Mouse (Mus musculus) heart, adult 2 months (tissue): Measurements from ENCODE around the gene Ubac2. TPM values are rescaled to one million over a fixed set of nuclear protein-coding genes. Genes with fewer than 3 reads are reported as not detected.

Source experiments
- DNase-seq, 2 experiments: peaks; one replicate each; pipeline ENCODE4 v3.0.0; 2021
- H3K27ac ChIP-seq: fragments of 200-600 bp; 2 replicates; pipeline ENCODE4 v1.8.1; 2022
- H3K27me3 ChIP-seq: fragments of 200-500 bp; 2 replicates; pipeline ENCODE4 v1.6.1; 2012; ENCODE audit warnings: mild to moderate bottlenecking, low read length, inconsistent platforms, mixed read lengths; ENCODE audit not compliant: control insufficient read depth, insufficient read depth
- H3K36me3 ChIP-seq: fragments of 200-500 bp; 2 replicates; pipeline ENCODE4 v1.6.1; 2012; ENCODE audit warnings: low read length, inconsistent platforms; ENCODE audit not compliant: control insufficient read depth, insufficient read depth
- H3K4me1 ChIP-seq: fragments of 200-500 bp; 2 replicates; pipeline ENCODE4 v1.6.1; 2011; ENCODE audit warnings: low read length; ENCODE audit not compliant: control insufficient read depth, insufficient read depth
- H3K4me3 ChIP-seq: fragments of 200-600 bp; 2 replicates; pipeline ENCODE4 v1.8.1; 2022
- H3K79me2 ChIP-seq: fragments of 200-500 bp; replicated peaks from 2 replicates; pipeline ENCODE4 v1.6.1; 2012; ENCODE audit warnings: mild to moderate bottlenecking, inconsistent platforms, low read length, moderate library complexity, mixed read lengths; ENCODE audit not compliant: control insufficient read depth, insufficient read depth
- H3K9ac ChIP-seq: fragments of 200-500 bp; 2 replicates; pipeline ENCODE4 v1.6.1; 2012; ENCODE audit warnings: low read depth, mild to moderate bottlenecking, control low read depth, inconsistent platforms, low read length, mixed read lengths
- CTCF ChIP-seq: fragments of 200-600 bp; IDR thresholded peaks from 2 replicates; pipeline ENCODE4 v1.8.1; 2022; ENCODE audit warnings: antibody characterized with exemption, mild to moderate bottlenecking, moderate library complexity
- EP300 ChIP-seq: fragments of 200-500 bp; IDR thresholded peaks from 2 replicates; pipeline ENCODE4 v1.6.1; 2011; ENCODE audit warnings: low read depth, low read length, control low read depth; ENCODE audit not compliant: insufficient read depth
- POLR2A ChIP-seq: fragments of 200-500 bp; IDR thresholded peaks from 2 replicates; pipeline ENCODE4 v1.6.1; 2011; ENCODE audit warnings: mild to moderate bottlenecking, low read depth, low read length, control low read depth; ENCODE audit not compliant: insufficient read depth
- WGBS: fragments of 180-500 bp; shearing (Covaris S2); methylation state at CpG from one replicate; pipeline ENCODE4 v1.1.7; 2018; 5-methylcytosine and 5-hydroxymethylcytosine counted together
- intact Hi-C: fragments of 180-260 bp; cut with DNase I; formaldehyde crosslinking; loops from one replicate; pipeline ENCODE4 v1.15.1; 2025
- polyA plus RNA-seq: library from polyadenylated mRNA; depleted of rRNA; stranded (reverse); fragments of >200 nt; gene quantifications from 2 replicates; pipeline ENCODE4 v1.2.3, GENCODE M21; 2012
- total RNA-seq, 2 experiments: library from RNA; stranded (reverse); gene quantifications; 2 replicates each; pipeline ENCODE4 v1.2.3; 2021

Ubac2 gene
- total and polyA plus RNA-seq, 3 experiments, result 30.4 to 37.0 (median 31.9) TPM

GRCm38 (mm10) chr14:121895316-121895715 lies 16.9 kb downstream of the Ubac2 start:
- no peak overlapping the region for H3K27ac ChIP-seq
- DNase-seq, result no peak
- H3K9ac ChIP-seq, result no peak overlapping the region
- H3K4me1 ChIP-seq, result no peaks in the 10 kb centered on the region
- TF ChIP-seq POLR2A (no peak), EP300 (no peak), CTCF (no peak)
- H3K4me3 ChIP-seq, result no peak overlapping the region
- intact Hi-C loops, result no loop called here
- WGBS, result 93% methylated on average over 4 of the region's 4 CpGs
- H3K79me2 ChIP-seq, result no peaks in the 10 kb centered on the region
- no peaks in the 10 kb centered on the region for H3K27me3 ChIP-seq
- H3K36me3 ChIP-seq, result no peaks in the 10 kb centered on the region

GRCm38 (mm10) chr14:121896126-121897090 lies 18.0 kb downstream of the Ubac2 start:
- no peaks in the 10 kb centered on the region for H3K27me3 ChIP-seq
- intact Hi-C loops, result no loop called here
- H3K27ac ChIP-seq, result no peak overlapping the region
- WGBS, result 67% methylated on average over 6 of the region's 6 CpGs
- no peak overlapping the region for H3K4me3 ChIP-seq
- no peak for DNase-seq
- H3K4me1 ChIP-seq, result no peaks in the 10 kb centered on the region
- no peaks in the 10 kb centered on the region for H3K36me3 ChIP-seq
- no peaks in the 10 kb centered on the region for H3K79me2 ChIP-seq
- TF ChIP-seq CTCF, result no peak
- TF ChIP-seq EP300, result no peak
- TF ChIP-seq POLR2A, result no peak
- no peak overlapping the region for H3K9ac ChIP-seq

- TF ChIP-seq POLR2A (no peak), EP300 (no peak), CTCF (no peak)
- WGBS, result 83% methylated on average over 2 of the region's 2 CpGs
- no peaks in the 10 kb centered on the region for H3K79me2 ChIP-seq
- H3K4me3 ChIP-seq, result no peak overlapping the region
- no peak overlapping the region for H3K27ac ChIP-seq
- no peak overlapping the region for H3K9ac ChIP-seq
- intact Hi-C loops, result no loop called here
- no peaks in the 10 kb centered on the region for H3K27me3 ChIP-seq
- no peaks in the 10 kb centered on the region for H3K36me3 ChIP-seq
- no peak for DNase-seq
- no peaks in the 10 kb centered on the region for H3K4me1 ChIP-seq
Measured at GRCm38 (mm10) chr14:121897773-121898172, 19.4 kb downstream of the Ubac2 start.

- Histone ChIP-seq H3K79me2 (no peaks in the 10 kb centered on the region), H3K4me3 (no peak overlapping the region), H3K27me3 (no peaks in the 10 kb centered on the region), H3K36me3 (no peaks in the 10 kb centered on the region), H3K9ac (no peak overlapping the region), H3K4me1 (peaks cover 2% of the 10 kb centered on the region), H3K27ac (no peak overlapping the region)
- DNase-seq, result no peak
- intact Hi-C loops, result no loop called here
- TF ChIP-seq POLR2A (no peak), CTCF (no peak), EP300 (no peak)
- WGBS, result 86% methylated on average over 11 of the region's 11 CpGs
Measured at GRCm38 (mm10) chr14:121898509-121898908, 20.1 kb downstream of the Ubac2 start.

GRCm38 (mm10) chr14:121899071-121899470 lies 20.7 kb downstream of the Ubac2 start:
- no peaks in the 10 kb centered on the region for H3K27me3 ChIP-seq
- H3K4me3 ChIP-seq, result no peak overlapping the region
- no peak for DNase-seq
- no peak overlapping the region for H3K27ac ChIP-seq
- H3K4me1 ChIP-seq, result peaks cover 5% of the 10 kb centered on the region
- intact Hi-C loops, result no loop called here
- no peaks in the 10 kb centered on the region for H3K36me3 ChIP-seq
- H3K9ac ChIP-seq, result no peak overlapping the region
- 58% methylated on average over 3 of the region's 3 CpGs for WGBS
- no peak for TF ChIP-seq POLR2A
- TF ChIP-seq CTCF, result no peak
- no peak for TF ChIP-seq EP300
- H3K79me2 ChIP-seq, result no peaks in the 10 kb centered on the region

- Histone ChIP-seq H3K36me3 (no peaks in the 10 kb centered on the region), H3K4me1 (peaks cover 5% of the 10 kb centered on the region), H3K79me2 (no peaks in the 10 kb centered on the region), H3K27me3 (no peaks in the 10 kb centered on the region), H3K4me3 (no peak overlapping the region), H3K9ac (no peak overlapping the region), H3K27ac (no peak overlapping the region)
- DNase-seq, result no peak
- TF ChIP-seq CTCF (no peak), POLR2A (no peak), EP300 (no peak)
- intact Hi-C loops, result no loop called here
- 80% methylated on average over 6 of the region's 6 CpGs for WGBS
Measured at GRCm38 (mm10) chr14:121901511-121901910, 23.1 kb downstream of the Ubac2 start.
